Mouse (Mus musculus): ENCODE results near the gene Olfr462. TPM values are rescaled to one million over a fixed set of nuclear protein-coding genes. Genes with fewer than 3 reads are reported as not detected.

The Olfr462 gene
- polyA plus RNA-seq (2015; fragmentation: Nextera tagmentation; extraction: Ambion mirVana), result not detected in 2 replicates

GRCm38 (mm10) chr11:87892168-87892567 lies at the start of gene Olfr462:
Gene Olfr462 (minus strand): TSS chr11:87892268.
- H3K9ac ChIP-seq, result no peak within 1 kb of the TSS
- WGBS, result 82% methylated on average over 6 of the region's 6 CpGs
- H3K27me3 ChIP-seq, result 0 out of 2 replicates have a peak, but pooled peaks cover 6% of the 10 kb centered on the region
- H3K4me2 ChIP-seq, result no peak within 1 kb of the TSS
- no peaks in the 10 kb centered on the region for H3K36me3 ChIP-seq
- no peaks in the 10 kb centered on the region for H3K4me1 ChIP-seq (replicated peaks)
- no peak for ATAC-seq (replicated peaks; ENCODE audit: insufficient number of reproducible peaks, insufficient read depth, low FRiP score, low read depth)
- H3K4me3 ChIP-seq, result no peak within 1 kb of the TSS
- H3K9me3 ChIP-seq (replicated peaks), result no peaks in the 10 kb centered on the region
- no peak within 1 kb of the TSS for H3K27ac ChIP-seq

GRCm38 (mm10) chr11:87935467-87935866 lies 43.4 kb upstream of the Olfr462 start:
- Histone ChIP-seq H3K4me2 (no peak overlapping the region), H3K9me3 (replicated peaks) (no peaks in the 10 kb centered on the region), H3K27me3 (no peaks in the 10 kb centered on the region), H3K4me3 (no peak overlapping the region), H3K36me3 (no peaks in the 10 kb centered on the region), H3K4me1 (replicated peaks) (no peaks in the 10 kb centered on the region), H3K27ac (no peak overlapping the region), H3K9ac (no peak overlapping the region)
- 65% methylated on average over 3 of the region's 3 CpGs for WGBS
- no peak for ATAC-seq (replicated peaks; ENCODE audit: insufficient number of reproducible peaks, insufficient read depth, low FRiP score, low read depth)

GRCm38 (mm10) chr11:87933731-87934130 lies 41.7 kb upstream of the Olfr462 start:
- no peak for ATAC-seq (replicated peaks; ENCODE audit: insufficient number of reproducible peaks, insufficient read depth, low FRiP score, low read depth)
- H3K4me2 ChIP-seq, result no peak overlapping the region
- no peak overlapping the region for H3K4me3 ChIP-seq
- no peak overlapping the region for H3K27ac ChIP-seq
- WGBS, result 66% methylated on average over 2 of the region's 2 CpGs
- no peaks in the 10 kb centered on the region for H3K27me3 ChIP-seq
- H3K36me3 ChIP-seq, result no peaks in the 10 kb centered on the region
- no peak overlapping the region for H3K9ac ChIP-seq
- no peaks in the 10 kb centered on the region for H3K4me1 ChIP-seq (replicated peaks)
- H3K9me3 ChIP-seq (replicated peaks), result no peaks in the 10 kb centered on the region

- Histone ChIP-seq H3K27ac (no peak overlapping the region), H3K4me3 (no peak overlapping the region), H3K36me3 (no peaks in the 10 kb centered on the region), H3K9ac (no peak overlapping the region), H3K27me3 (no peaks in the 10 kb centered on the region), H3K9me3 (replicated peaks) (no peaks in the 10 kb centered on the region), H3K4me2 (no peak overlapping the region), H3K4me1 (replicated peaks) (no peaks in the 10 kb centered on the region)
- no peak for ATAC-seq (replicated peaks; ENCODE audit: insufficient number of reproducible peaks, insufficient read depth, low FRiP score, low read depth)
- 91% methylated on average over 2 of the region's 2 CpGs for WGBS
Observed at GRCm38 (mm10) chr11:87930348-87930747, 38.3 kb upstream of the Olfr462 start.

GRCm38 (mm10) chr11:87920966-87921365 lies 28.9 kb upstream of the Olfr462 start, which contains the start of gene Olfr464:
Gene Olfr464 (minus strand): TSS chr11:87920967.
- Histone ChIP-seq H3K27me3 (peaks cover 3% of the 10 kb centered on the region; the same call in 1 of the 2 replicates), H3K4me2 (no peak within 1 kb of the TSS)
- 23% methylated on average over 5 of the region's 5 CpGs for WGBS

GRCm38 (mm10) chr11:87920301-87920700 lies 28.2 kb upstream of the Olfr462 start:
- 65% methylated on average over 2 of the region's 2 CpGs for WGBS
- no peak overlapping the region for H3K27ac ChIP-seq

More at GRCm38 (mm10) chr11:87920966-87921365, 28.9 kb upstream of the Olfr462 start, which contains the start of gene Olfr464:
- no peak for ATAC-seq (replicated peaks; ENCODE audit: insufficient number of reproducible peaks, insufficient read depth, low FRiP score, low read depth)
- Histone ChIP-seq H3K9me3 (replicated peaks) (0 out of 2 replicates have a peak, but pooled peaks cover 3% of the 10 kb centered on the region), H3K36me3 (no peaks in the 10 kb centered on the region), H3K27ac (no peak within 1 kb of the TSS), H3K4me3 (no peak within 1 kb of the TSS), H3K9ac (no peak within 1 kb of the TSS), H3K4me1 (replicated peaks) (no peaks in the 10 kb centered on the region)

GRCm38 (mm10) chr11:87916005-87916404 lies 23.9 kb upstream of the Olfr462 start:
- Histone ChIP-seq H3K36me3 (no peaks in the 10 kb centered on the region), H3K9me3 (replicated peaks) (no peaks in the 10 kb centered on the region), H3K4me2 (no peak overlapping the region), H3K9ac (no peak overlapping the region), H3K4me1 (replicated peaks) (no peaks in the 10 kb centered on the region), H3K4me3 (no peak overlapping the region), H3K27me3 (peaks cover 3% of the 10 kb centered on the region; the same call in 1 of the 2 replicates), H3K27ac (no peak overlapping the region)
- WGBS, result 79% methylated on average over 1 of the region's 1 CpGs
- ATAC-seq (replicated peaks; ENCODE audit: insufficient number of reproducible peaks, insufficient read depth, low FRiP score, low read depth), result no peak

More at GRCm38 (mm10) chr11:87920301-87920700, 28.2 kb upstream of the Olfr462 start:
- H3K4me2 ChIP-seq, result no peak overlapping the region
- H3K36me3 ChIP-seq, result no peaks in the 10 kb centered on the region
- ATAC-seq (replicated peaks; ENCODE audit: insufficient number of reproducible peaks, insufficient read depth, low FRiP score, low read depth), result no peak
- H3K4me3 ChIP-seq, result no peak overlapping the region
- 0 out of 2 replicates have a peak, but pooled peaks cover 3% of the 10 kb centered on the region for H3K9me3 ChIP-seq (replicated peaks)
- no peak overlapping the region for H3K9ac ChIP-seq
- peaks cover 3% of the 10 kb centered on the region; the same call in 1 of the 2 replicates for H3K27me3 ChIP-seq
- H3K4me1 ChIP-seq (replicated peaks), result no peaks in the 10 kb centered on the region

GRCm38 (mm10) chr11:87904331-87904730 lies 12.3 kb upstream of the Olfr462 start:
- Histone ChIP-seq H3K9ac (no peak overlapping the region), H3K36me3 (no peaks in the 10 kb centered on the region), H3K27ac (no peak overlapping the region), H3K27me3 (no peaks in the 10 kb centered on the region), H3K4me1 (replicated peaks) (no peaks in the 10 kb centered on the region), H3K4me2 (no peak overlapping the region), H3K4me3 (no peak overlapping the region), H3K9me3 (replicated peaks) (no peaks in the 10 kb centered on the region)
- no peak for ATAC-seq (replicated peaks; ENCODE audit: insufficient number of reproducible peaks, insufficient read depth, low FRiP score, low read depth)
- 77% methylated on average over 3 of the region's 3 CpGs for WGBS

GRCm38 (mm10) chr11:87897287-87897686 lies 5.2 kb upstream of the Olfr462 start, which contains the start of gene Olfr463:
Gene Olfr463 (minus strand): TSS chr11:87897387.
- Histone ChIP-seq H3K4me3 (no peak within 1 kb of the TSS), H3K27me3 (peaks cover 6% of the 10 kb centered on the region; the same call in 1 of the 2 replicates), H3K9ac (no peak within 1 kb of the TSS), H3K4me2 (no peak within 1 kb of the TSS), H3K4me1 (replicated peaks) (no peaks in the 10 kb centered on the region), H3K36me3 (no peaks in the 10 kb centered on the region), H3K9me3 (replicated peaks) (no peaks in the 10 kb centered on the region), H3K27ac (no peak within 1 kb of the TSS)
- no peak for ATAC-seq (replicated peaks; ENCODE audit: insufficient number of reproducible peaks, insufficient read depth, low FRiP score, low read depth)

GRCm38 (mm10) chr11:87884856-87885255 lies 7.2 kb downstream of the Olfr462 start:
- WGBS, result 72% methylated on average over 5 of the region's 5 CpGs
- Histone ChIP-seq H3K36me3 (no peaks in the 10 kb centered on the region), H3K4me1 (replicated peaks) (no peaks in the 10 kb centered on the region), H3K4me2 (no peak overlapping the region), H3K27ac (no peak overlapping the region), H3K4me3 (no peak overlapping the region), H3K9ac (no peak overlapping the region), H3K9me3 (replicated peaks) (no peaks in the 10 kb centered on the region), H3K27me3 (peaks cover 13% of the 10 kb centered on the region; the same call in 1 of the 2 replicates)
- ATAC-seq (replicated peaks; ENCODE audit: insufficient number of reproducible peaks, insufficient read depth, low FRiP score, low read depth), result no peak

- H3K4me2 ChIP-seq, result no peak overlapping the region
- H3K27ac ChIP-seq, result no peak overlapping the region
- no peaks in the 10 kb centered on the region for H3K36me3 ChIP-seq
- H3K9me3 ChIP-seq (replicated peaks), result no peaks in the 10 kb centered on the region
- 39% methylated on average over 5 of the region's 5 CpGs for WGBS
- H3K9ac ChIP-seq, result no peak overlapping the region
- H3K27me3 ChIP-seq, result peaks cover 13% of the 10 kb centered on the region; the same call in 1 of the 2 replicates
- H3K4me1 ChIP-seq (replicated peaks), result no peaks in the 10 kb centered on the region
- no peak for ATAC-seq (replicated peaks; ENCODE audit: insufficient number of reproducible peaks, insufficient read depth, low FRiP score, low read depth)
- H3K4me3 ChIP-seq, result no peak overlapping the region
Observed at GRCm38 (mm10) chr11:87883493-87883892, 8.6 kb downstream of the Olfr462 start.

- H3K9me3 ChIP-seq (replicated peaks), result no peaks in the 10 kb centered on the region
- H3K27ac ChIP-seq, result no peak overlapping the region
- H3K9ac ChIP-seq, result no peak overlapping the region
- H3K4me1 ChIP-seq (replicated peaks), result no peaks in the 10 kb centered on the region
- no peak for ATAC-seq (replicated peaks; ENCODE audit: insufficient number of reproducible peaks, insufficient read depth, low FRiP score, low read depth)
- no peaks in the 10 kb centered on the region for H3K36me3 ChIP-seq
- 52% methylated on average over 4 of the region's 4 CpGs for WGBS
- H3K27me3 ChIP-seq, result peaks cover 12% of the 10 kb centered on the region; the same call in 1 of the 2 replicates
- H3K4me3 ChIP-seq, result no peak overlapping the region
- H3K4me2 ChIP-seq, result no peak overlapping the region
Observed at GRCm38 (mm10) chr11:87881714-87882113, 10.4 kb downstream of the Olfr462 start.

All from heart, embryonic 15.5 days (tissue).